Mouse (Mus musculus) testis, postnatal 10 days (tissue): ENCODE data around the gene Lrrfip2.

Experiments used
- DNase-seq: peaks from one replicate; pipeline ENCODE4 v3.0.0; 2021; ENCODE audit warnings: low spot score

The Lrrfip2 gene

GRCm38 (mm10) chr9:111223406-111223805 is 106.0 kb downstream of the Lrrfip2 start:
- no peak for DNase-seq

GRCm38 (mm10) chr9:111228446-111228845 is 111.1 kb downstream of the Lrrfip2 start:
- no peak for DNase-seq

- DNase-seq: no peak
These were observed 117.3 kb downstream of the Lrrfip2 start for GRCm38 (mm10) chr9:111234701-111235100.

GRCm38 (mm10) chr9:111237726-111238125 is 120.3 kb downstream of the Lrrfip2 start:
- DNase-seq: no peak

- DNase-seq: no peak
These were observed 122.4 kb downstream of the Lrrfip2 start for GRCm38 (mm10) chr9:111239821-111240220.

GRCm38 (mm10) chr9:111243384-111243783 is 126.0 kb downstream of the Lrrfip2 start:
- DNase-seq: no peak

GRCm38 (mm10) chr9:111245546-111245945 is 128.2 kb downstream of the Lrrfip2 start:
- no peak for DNase-seq

GRCm38 (mm10) chr9:111247682-111248246 is 130.4 kb downstream of the Lrrfip2 start:
- no peak for DNase-seq

GRCm38 (mm10) chr9:111252161-111252869 is 134.9 kb downstream of the Lrrfip2 start:
- DNase-seq: peak; percentile 13

GRCm38 (mm10) chr9:111260360-111260985 is 143.1 kb downstream of the Lrrfip2 start:
- no peak for DNase-seq

- no peak for DNase-seq
These were observed 144.0 kb downstream of the Lrrfip2 start for GRCm38 (mm10) chr9:111261356-111261755.

GRCm38 (mm10) chr9:111267998-111268397 is 150.6 kb downstream of the Lrrfip2 start:
- no peak for DNase-seq

GRCm38 (mm10) chr9:111270606-111271005 is 153.2 kb downstream of the Lrrfip2 start:
- DNase-seq: no peak

- no peak for DNase-seq
These were observed 153.7 kb downstream of the Lrrfip2 start for GRCm38 (mm10) chr9:111271056-111271433.

GRCm38 (mm10) chr9:111271434-111272160 is 154.2 kb downstream of the Lrrfip2 start, which contains the start of the genes Mlh1 and Epm2aip1:
Mlh1 (minus strand) TSS chr9:111271791.
Epm2aip1 (plus strand) TSS chr9:111271929.
- DNase-seq: peak; percentile 99

GRCm38 (mm10) chr9:111272356-111272755 is 155.0 kb downstream of the Lrrfip2 start:
- DNase-seq: no peak

- no peak for DNase-seq
These were observed 155.8 kb downstream of the Lrrfip2 start for GRCm38 (mm10) chr9:111272996-111273785.

GRCm38 (mm10) chr9:111273958-111274357 is 156.6 kb downstream of the Lrrfip2 start:
- DNase-seq: no peak

- no peak for DNase-seq
These were observed 157.8 kb downstream of the Lrrfip2 start for GRCm38 (mm10) chr9:111275156-111275555.
